Mouse (Mus musculus) testis, adult 2 months (tissue): Measurements from ENCODE around the gene Thsd4. TPM values are rescaled to one million over a fixed set of nuclear protein-coding genes. Genes with fewer than 3 reads are reported as not detected.

Experiments used
- H3K27ac ChIP-seq: fragments of 200-500 bp; 2 replicates; pipeline ENCODE4 v1.5.1; 2012; ENCODE audit warnings: low read depth, low read length; ENCODE audit not compliant: control insufficient read depth, insufficient read depth
- H3K27me3 ChIP-seq: fragments of 200-500 bp; 2 replicates; pipeline ENCODE4 v1.6.1; 2012; ENCODE audit warnings: mild to moderate bottlenecking, low read length, moderate library complexity; ENCODE audit not compliant: control insufficient read depth, insufficient read depth
- H3K36me3 ChIP-seq: fragments of 200-500 bp; 2 replicates; pipeline ENCODE4 v1.6.1; 2012; ENCODE audit warnings: mild to moderate bottlenecking, low read length; ENCODE audit not compliant: control insufficient read depth, insufficient read depth
- H3K4me1 ChIP-seq: fragments of 200-500 bp; 2 replicates; pipeline ENCODE4 v1.6.1; 2012; ENCODE audit warnings: low read length; ENCODE audit not compliant: control insufficient read depth, insufficient read depth
- H3K4me3 ChIP-seq: fragments of 200-500 bp; 2 replicates; pipeline ENCODE4 v1.5.1; 2012; ENCODE audit warnings: low read depth, mild to moderate bottlenecking, low read length, moderate library complexity, mixed read lengths; ENCODE audit not compliant: control insufficient read depth
- CTCF ChIP-seq: fragments of 200-500 bp; IDR thresholded peaks from 2 replicates; pipeline ENCODE4 v1.5.1; 2012; ENCODE audit warnings: low read depth, mild to moderate bottlenecking, inconsistent platforms, low read length, moderate library complexity; ENCODE audit not compliant: control insufficient read depth, insufficient read depth, insufficient replicate concordance
- POLR2A ChIP-seq: fragments of 200-500 bp; IDR thresholded peaks from 2 replicates; pipeline ENCODE4 v1.6.1; 2012; ENCODE audit warnings: low read depth, mild to moderate bottlenecking, inconsistent platforms, low read length, moderate library complexity; ENCODE audit not compliant: control insufficient read depth
- polyA plus RNA-seq: library from polyadenylated mRNA; depleted of rRNA; stranded (reverse); fragments of >200 nt; gene quantifications from 2 replicates; pipeline ENCODE4 v1.2.3, GENCODE M21; 2012

Thsd4 gene
- polyA plus RNA-seq, 1 experiment, result 1.4 TPM

- no peaks in the 10 kb centered on the region for H3K4me1 ChIP-seq
- no peak overlapping the region for H3K27ac ChIP-seq
- TF ChIP-seq CTCF (no peak), POLR2A (no peak)
- H3K4me3 ChIP-seq, result no peak overlapping the region
- H3K27me3 ChIP-seq, result no peaks in the 10 kb centered on the region
- H3K36me3 ChIP-seq, result no peaks in the 10 kb centered on the region
These were observed 191.9 kb downstream of the Thsd4 start for GRCm38 (mm10) chr9:60329911-60330310.

- no peaks in the 10 kb centered on the region for H3K27me3 ChIP-seq
- H3K36me3 ChIP-seq, result no peaks in the 10 kb centered on the region
- H3K4me3 ChIP-seq, result no peak overlapping the region
- H3K27ac ChIP-seq, result no peak overlapping the region
- TF ChIP-seq CTCF (no peak), POLR2A (no peak)
- H3K4me1 ChIP-seq, result no peaks in the 10 kb centered on the region
These were observed 197.1 kb downstream of the Thsd4 start for GRCm38 (mm10) chr9:60324716-60325115.

GRCm38 (mm10) chr9:60323435-60323834 is 198.4 kb downstream of the Thsd4 start:
- no peak for TF ChIP-seq POLR2A
- TF ChIP-seq CTCF, result no peak
- no peak overlapping the region for H3K4me3 ChIP-seq
- H3K4me1 ChIP-seq, result no peaks in the 10 kb centered on the region; the same call in 1 of the 2 replicates
- no peak overlapping the region for H3K27ac ChIP-seq
- H3K27me3 ChIP-seq, result no peaks in the 10 kb centered on the region
- no peaks in the 10 kb centered on the region for H3K36me3 ChIP-seq

GRCm38 (mm10) chr9:60317291-60317690 is 204.6 kb downstream of the Thsd4 start:
- Histone ChIP-seq H3K27me3 (no peaks in the 10 kb centered on the region), H3K4me3 (no peak overlapping the region), H3K27ac (no peak overlapping the region), H3K36me3 (no peaks in the 10 kb centered on the region), H3K4me1 (no peaks in the 10 kb centered on the region; the same call in 1 of the 2 replicates)
- TF ChIP-seq CTCF (no peak), POLR2A (no peak)

- no peak overlapping the region for H3K4me3 ChIP-seq
- no peaks in the 10 kb centered on the region for H3K36me3 ChIP-seq
- H3K27me3 ChIP-seq, result no peaks in the 10 kb centered on the region
- TF ChIP-seq POLR2A, result no peak
- no peak for TF ChIP-seq CTCF
- no peaks in the 10 kb centered on the region; the same call in 1 of the 2 replicates for H3K4me1 ChIP-seq
- H3K27ac ChIP-seq, result no peak overlapping the region
These were observed 205.3 kb downstream of the Thsd4 start for GRCm38 (mm10) chr9:60316510-60316909.

- Histone ChIP-seq H3K4me1 (no peaks in the 10 kb centered on the region; the same call in 1 of the 2 replicates), H3K36me3 (no peaks in the 10 kb centered on the region), H3K27me3 (no peaks in the 10 kb centered on the region), H3K4me3 (no peak overlapping the region), H3K27ac (no peak overlapping the region)
- TF ChIP-seq CTCF (no peak), POLR2A (no peak)
These were observed 206.3 kb downstream of the Thsd4 start for GRCm38 (mm10) chr9:60315533-60315932.

GRCm38 (mm10) chr9:60313661-60314060 is 208.2 kb downstream of the Thsd4 start:
- Histone ChIP-seq H3K36me3 (no peaks in the 10 kb centered on the region), H3K4me1 (peaks cover 6% of the 10 kb centered on the region), H3K27me3 (no peaks in the 10 kb centered on the region), H3K4me3 (no peak overlapping the region), H3K27ac (no peak overlapping the region)
- TF ChIP-seq POLR2A (no peak), CTCF (no peak)

- H3K4me3 ChIP-seq, result no peak overlapping the region
- no peak overlapping the region for H3K27ac ChIP-seq
- H3K27me3 ChIP-seq, result no peaks in the 10 kb centered on the region
- TF ChIP-seq CTCF, result no peak
- TF ChIP-seq POLR2A, result no peak
- H3K36me3 ChIP-seq, result no peaks in the 10 kb centered on the region
- peaks cover 6% of the 10 kb centered on the region for H3K4me1 ChIP-seq
These were observed 209.2 kb downstream of the Thsd4 start for GRCm38 (mm10) chr9:60312670-60313069.
